Mouse (Mus musculus): ENCODE data around the gene Cacna1s.
A peak's percentile ranks its signal among the peaks of the same experiment; 100 is the strongest.

Cacna1s gene

DNA sequence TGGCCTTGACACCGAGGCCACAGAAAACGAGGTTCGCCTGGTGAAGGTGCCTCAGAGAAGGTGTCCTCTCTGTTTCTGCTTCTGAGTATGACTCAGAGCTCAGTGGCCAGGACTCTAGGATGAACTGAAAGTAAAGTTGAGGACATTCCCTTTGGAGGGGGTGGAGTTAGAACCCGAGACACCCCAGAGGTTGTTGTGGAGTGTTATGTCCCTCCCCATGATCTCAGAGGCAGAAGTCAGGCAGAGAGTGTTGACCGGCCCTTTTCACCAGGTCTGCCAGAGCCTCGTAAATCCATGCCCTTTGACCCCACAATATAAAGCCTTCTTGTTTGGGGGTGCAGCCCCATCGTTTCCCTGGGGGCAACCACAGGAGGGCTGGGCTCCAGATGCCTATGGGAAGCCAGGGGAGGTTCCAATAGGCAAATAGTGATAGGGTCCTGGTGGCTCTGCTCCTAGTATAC is 84.6 kb downstream of the Cacna1s start:
- Histone ChIP-seq H3K27me3 (ENCODE audit: insufficient read depth, low read length) (peaks cover 65% of the 10 kb centered on the region), H3K4me1 (replicated peaks; ENCODE audit: low read depth, low read length) (peaks cover 88% of the 10 kb centered on the region), H3K9me3 (ENCODE audit: low read length) (no peaks in the 10 kb centered on the region), H3K36me3 (ENCODE audit: insufficient read depth, low read length) (no peaks in the 10 kb centered on the region), H3K4me3 (replicated peaks; ENCODE audit: low read length) (0 out of 2 replicates have a peak overlapping the region, but pooled peaks have one; percentile 10)
- TF ChIP-seq NANOG (IDR thresholded peaks at IDR 0.05; ENCODE audit: borderline replicate concordance, low read length): no peak
- TF ChIP-seq POU5F1 (IDR thresholded peaks at IDR 0.05; ENCODE audit: borderline replicate concordance, low read length): no peak
- no peak for TF ChIP-seq CTCF (conservative IDR thresholded peaks at IDR 0.05; ENCODE audit: low read length)

- TF ChIP-seq NANOG (IDR thresholded peaks at IDR 0.05; ENCODE audit: borderline replicate concordance, low read length) (no peak), CTCF (conservative IDR thresholded peaks at IDR 0.05; ENCODE audit: low read length) (no peak), POU5F1 (IDR thresholded peaks at IDR 0.05; ENCODE audit: borderline replicate concordance, low read length) (no peak)
- H3K9me3 ChIP-seq (ENCODE audit: low read length): no peaks in the 10 kb centered on the region
- H3K4me1 ChIP-seq (replicated peaks; ENCODE audit: low read depth, low read length): peaks cover 89% of the 10 kb centered on the region
- H3K36me3 ChIP-seq (ENCODE audit: insufficient read depth, low read length): no peaks in the 10 kb centered on the region
- peaks cover 65% of the 10 kb centered on the region for H3K27me3 ChIP-seq (ENCODE audit: insufficient read depth, low read length)
- no peak overlapping the region for H3K4me3 ChIP-seq (replicated peaks; ENCODE audit: low read length)
Observed at GRCm38 (mm10) chr1:136137575-136137974, 85.0 kb downstream of the Cacna1s start.

DNA sequence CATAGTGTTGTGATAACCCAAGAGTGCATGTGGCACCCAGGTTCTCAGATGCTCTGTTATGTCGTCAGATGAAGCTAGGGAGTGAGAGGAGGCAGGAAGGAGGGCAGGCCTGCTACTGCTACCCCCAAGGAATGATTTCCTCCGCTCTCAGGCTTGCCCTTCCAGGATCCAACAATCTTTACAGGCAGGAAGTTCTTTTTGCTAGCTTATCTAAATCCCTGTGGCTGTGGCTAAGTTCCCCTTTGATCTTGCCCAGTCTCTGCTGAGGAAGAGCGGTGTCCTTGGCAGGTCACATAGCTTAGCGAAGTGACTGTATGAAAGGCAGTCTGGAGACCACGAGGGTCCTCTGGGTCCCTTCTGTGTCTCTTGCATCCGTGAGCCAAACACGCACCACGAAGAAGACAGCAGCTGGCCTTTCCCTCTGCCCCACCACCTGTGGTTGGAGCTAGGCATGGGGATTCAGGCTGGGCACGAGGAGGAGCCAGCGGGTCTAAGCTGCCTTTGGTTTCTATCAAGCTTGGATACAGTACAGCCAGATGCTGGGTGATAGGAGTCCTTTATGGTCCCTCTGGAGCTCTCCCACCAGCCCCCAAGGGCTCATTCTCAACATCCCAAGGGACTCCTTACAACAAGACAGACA is 85.8 kb downstream of the Cacna1s start:
- Histone ChIP-seq H3K4me3 (replicated peaks; ENCODE audit: low read length) (no peak overlapping the region), H3K4me1 (replicated peaks; ENCODE audit: low read depth, low read length) (peaks cover 89% of the 10 kb centered on the region), H3K27me3 (ENCODE audit: insufficient read depth, low read length) (peaks cover 60% of the 10 kb centered on the region), H3K36me3 (ENCODE audit: insufficient read depth, low read length) (no peaks in the 10 kb centered on the region), H3K9me3 (ENCODE audit: low read length) (no peaks in the 10 kb centered on the region)
- TF ChIP-seq POU5F1 (IDR thresholded peaks at IDR 0.05; ENCODE audit: borderline replicate concordance, low read length): no peak
- no peak for TF ChIP-seq NANOG (IDR thresholded peaks at IDR 0.05; ENCODE audit: borderline replicate concordance, low read length)
- no peak for TF ChIP-seq CTCF (conservative IDR thresholded peaks at IDR 0.05; ENCODE audit: low read length)

DNA sequence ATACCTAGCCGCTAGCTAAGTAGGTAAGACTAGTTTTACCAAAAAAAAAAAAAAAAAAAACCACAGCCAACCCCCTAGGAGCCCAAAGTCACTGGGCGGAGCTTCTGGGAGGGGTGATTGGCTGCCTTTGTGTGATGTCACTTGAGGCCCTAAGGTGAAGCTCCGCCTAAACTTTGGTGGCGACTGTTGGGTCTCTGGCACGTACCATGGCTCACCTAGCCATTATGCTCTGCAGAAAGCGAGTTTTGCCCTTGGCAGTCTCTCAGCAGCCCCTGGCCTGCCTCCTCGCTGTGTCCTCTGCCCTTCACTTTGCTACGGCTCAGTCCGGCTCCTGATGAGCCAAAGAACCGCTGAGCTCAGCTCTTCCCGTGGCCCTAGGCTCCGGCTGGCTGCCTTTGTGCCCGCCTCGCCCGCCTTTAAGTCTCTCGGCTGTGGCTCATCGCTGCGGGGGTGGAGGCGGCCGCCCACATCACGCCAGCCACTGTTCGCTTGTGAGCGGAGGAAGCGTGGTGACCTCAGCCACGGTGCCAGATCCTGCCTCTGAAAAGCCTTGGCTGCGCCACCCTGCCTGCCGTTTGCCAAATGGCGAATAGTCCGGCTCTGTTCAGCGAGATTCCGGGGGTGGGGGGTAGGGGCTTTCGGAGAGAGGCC is 87.6 kb downstream of the Cacna1s start:
- peak overlapping the region; percentile 82 for H3K4me3 ChIP-seq (replicated peaks; ENCODE audit: low read length)
- H3K9me3 ChIP-seq (ENCODE audit: low read length): no peaks in the 10 kb centered on the region
- peaks cover 73% of the 10 kb centered on the region for H3K4me1 ChIP-seq (replicated peaks; ENCODE audit: low read depth, low read length)
- H3K36me3 ChIP-seq (ENCODE audit: insufficient read depth, low read length): no peaks in the 10 kb centered on the region
- peaks cover 48% of the 10 kb centered on the region for H3K27me3 ChIP-seq (ENCODE audit: insufficient read depth, low read length)
- TF ChIP-seq POU5F1 (IDR thresholded peaks at IDR 0.05; ENCODE audit: borderline replicate concordance, low read length) (no peak), CTCF (conservative IDR thresholded peaks at IDR 0.05; ENCODE audit: low read length) (no peak), NANOG (IDR thresholded peaks at IDR 0.05; ENCODE audit: borderline replicate concordance, low read length) (no peak)

DNA sequence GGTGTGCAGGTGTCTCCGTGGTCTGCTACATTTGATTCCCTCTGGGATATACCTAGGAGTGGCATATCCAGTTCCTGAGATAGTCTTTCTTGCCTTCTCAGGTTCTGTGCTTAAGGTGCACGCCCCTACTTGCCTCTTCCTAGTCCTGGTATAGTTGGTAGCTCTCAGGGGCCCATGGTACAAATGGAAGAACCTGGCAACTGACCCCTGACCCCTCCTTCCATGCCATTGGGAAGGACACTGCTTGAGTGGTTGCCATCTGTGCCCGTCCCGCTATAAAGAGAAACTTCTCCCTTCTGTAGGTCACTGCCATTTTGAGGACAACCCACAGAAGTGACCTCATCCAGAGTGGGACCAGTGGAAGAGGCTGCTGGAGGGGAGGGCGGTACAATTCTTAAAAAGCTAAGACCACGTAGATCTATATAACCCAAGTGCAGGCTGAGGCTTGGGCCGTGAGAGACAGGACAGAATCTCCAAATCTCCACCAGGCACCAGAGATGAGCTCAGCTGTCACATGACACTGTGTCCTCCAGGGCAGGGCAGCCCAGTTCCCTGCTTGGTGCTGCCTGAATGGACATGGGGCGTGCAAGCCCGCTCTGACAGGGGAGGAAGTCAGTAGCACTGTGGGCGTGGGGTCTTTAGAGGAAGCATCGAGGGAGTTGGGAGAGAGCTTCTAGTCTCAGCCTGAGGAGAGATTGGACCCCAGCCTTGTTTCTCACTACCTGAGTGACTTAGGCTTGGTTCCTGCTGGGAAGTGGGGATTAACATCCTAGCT is 88.8 kb downstream of the Cacna1s start:
- no peak overlapping the region for H3K4me3 ChIP-seq (replicated peaks; ENCODE audit: low read length)
- no peak for TF ChIP-seq NANOG (IDR thresholded peaks at IDR 0.05; ENCODE audit: borderline replicate concordance, low read length)
- TF ChIP-seq CTCF (conservative IDR thresholded peaks at IDR 0.05; ENCODE audit: low read length): no peak
- no peak for TF ChIP-seq POU5F1 (IDR thresholded peaks at IDR 0.05; ENCODE audit: borderline replicate concordance, low read length)
- no peaks in the 10 kb centered on the region for H3K36me3 ChIP-seq (ENCODE audit: insufficient read depth, low read length)
- H3K27me3 ChIP-seq (ENCODE audit: insufficient read depth, low read length): peaks cover 37% of the 10 kb centered on the region
- peaks cover 62% of the 10 kb centered on the region for H3K4me1 ChIP-seq (replicated peaks; ENCODE audit: low read depth, low read length)
- H3K9me3 ChIP-seq (ENCODE audit: low read length): no peaks in the 10 kb centered on the region

GRCm38 (mm10) chr1:136142336-136142735 is 89.8 kb downstream of the Cacna1s start:
- peaks cover 53% of the 10 kb centered on the region for H3K4me1 ChIP-seq (replicated peaks; ENCODE audit: low read depth, low read length)
- TF ChIP-seq POU5F1 (IDR thresholded peaks at IDR 0.05; ENCODE audit: borderline replicate concordance, low read length): no peak
- no peak for TF ChIP-seq CTCF (conservative IDR thresholded peaks at IDR 0.05; ENCODE audit: low read length)
- TF ChIP-seq NANOG (IDR thresholded peaks at IDR 0.05; ENCODE audit: borderline replicate concordance, low read length): no peak
- no peak overlapping the region for H3K4me3 ChIP-seq (replicated peaks; ENCODE audit: low read length)
- no peaks in the 10 kb centered on the region for H3K9me3 ChIP-seq (ENCODE audit: low read length)
- H3K27me3 ChIP-seq (ENCODE audit: insufficient read depth, low read length): peaks cover 37% of the 10 kb centered on the region
- no peaks in the 10 kb centered on the region for H3K36me3 ChIP-seq (ENCODE audit: insufficient read depth, low read length)

GRCm38 (mm10) chr1:136143514-136143913 is 91.0 kb downstream of the Cacna1s start:
- Histone ChIP-seq H3K4me3 (replicated peaks; ENCODE audit: low read length) (no peak overlapping the region), H3K4me1 (replicated peaks; ENCODE audit: low read depth, low read length) (peaks cover 46% of the 10 kb centered on the region), H3K27me3 (ENCODE audit: insufficient read depth, low read length) (peaks cover 37% of the 10 kb centered on the region), H3K9me3 (ENCODE audit: low read length) (no peaks in the 10 kb centered on the region), H3K36me3 (ENCODE audit: insufficient read depth, low read length) (no peaks in the 10 kb centered on the region)
- TF ChIP-seq CTCF (conservative IDR thresholded peaks at IDR 0.05; ENCODE audit: low read length): no peak
- TF ChIP-seq POU5F1 (IDR thresholded peaks at IDR 0.05; ENCODE audit: borderline replicate concordance, low read length): no peak
- TF ChIP-seq NANOG (IDR thresholded peaks at IDR 0.05; ENCODE audit: borderline replicate concordance, low read length): no peak

GRCm38 (mm10) chr1:136149702-136150101 is 97.2 kb downstream of the Cacna1s start:
- Histone ChIP-seq H3K4me3 (replicated peaks; ENCODE audit: low read length) (no peak overlapping the region), H3K27me3 (ENCODE audit: insufficient read depth, low read length) (peaks cover 30% of the 10 kb centered on the region), H3K4me1 (replicated peaks; ENCODE audit: low read depth, low read length) (peaks cover 10% of the 10 kb centered on the region), H3K36me3 (ENCODE audit: insufficient read depth, low read length) (peaks cover 4% of the 10 kb centered on the region; the same call in 1 of the 2 replicates), H3K9me3 (ENCODE audit: low read length) (peaks cover 11% of the 10 kb centered on the region)
- no peak for TF ChIP-seq CTCF (conservative IDR thresholded peaks at IDR 0.05; ENCODE audit: low read length)
- no peak for TF ChIP-seq NANOG (IDR thresholded peaks at IDR 0.05; ENCODE audit: borderline replicate concordance, low read length)
- TF ChIP-seq POU5F1 (IDR thresholded peaks at IDR 0.05; ENCODE audit: borderline replicate concordance, low read length): no peak

All from E14TG2a.4 (cell line).